Mouse (Mus musculus) heart, adult 2 months (tissue): ENCODE data around the gene Plekha8.

ENCODE experiments used
- CTCF ChIP-seq: fragments of 200-600 bp; IDR thresholded peaks from 2 replicates; pipeline ENCODE4 v1.8.1; 2022; ENCODE audit warnings: antibody characterized with exemption, mild to moderate bottlenecking, moderate library complexity
- POLR2A ChIP-seq: fragments of 200-500 bp; IDR thresholded peaks from 2 replicates; pipeline ENCODE4 v1.6.1; 2011; ENCODE audit warnings: mild to moderate bottlenecking, low read depth, low read length, control low read depth; ENCODE audit not compliant: insufficient read depth

DNA sequence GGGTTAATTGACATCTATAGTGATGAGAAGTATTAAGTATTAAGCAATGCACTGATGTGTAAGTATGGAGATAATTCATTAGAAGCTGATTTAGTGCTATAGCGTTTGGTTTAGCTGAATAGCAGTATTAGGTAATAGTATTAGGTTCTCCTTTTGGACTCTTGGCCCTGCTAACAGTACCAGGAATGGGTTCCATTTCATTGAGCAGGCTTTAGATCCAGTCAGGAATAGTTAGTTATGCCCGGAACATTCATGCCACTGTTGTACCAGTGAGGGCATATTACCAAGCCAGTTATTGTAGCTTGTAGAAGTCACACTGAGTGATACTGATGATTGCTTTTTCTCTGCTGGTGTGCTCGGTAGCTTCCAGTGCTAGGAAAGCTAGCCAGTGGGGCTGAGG, 2.8 kb downstream of the Plekha8 start:
- TF ChIP-seq CTCF, result no peak
- no peak for TF ChIP-seq POLR2A
